Mouse (Mus musculus) small intestine, adult 2 months (tissue): Measurements from ENCODE around the gene Wipf1.

Experiments
- CTCF ChIP-seq: fragments of 200-500 bp; IDR thresholded peaks from 2 replicates; pipeline ENCODE4 v1.5.1; 2012; ENCODE audit warnings: low read depth, mild to moderate bottlenecking, control low read depth, inconsistent platforms, low read length, moderate library complexity, mixed read lengths; ENCODE audit not compliant: insufficient replicate concordance, insufficient read length; ENCODE audit errors: extremely low read depth
- POLR2A ChIP-seq: fragments of 200-500 bp; IDR thresholded peaks from 2 replicates; pipeline ENCODE4 v1.6.1; 2012; ENCODE audit warnings: low read depth, mild to moderate bottlenecking, control low read depth, inconsistent platforms, low read length, moderate library complexity

GRCm38 (mm10) chr2:73485236-73486119 is 44.1 kb downstream of the Wipf1 start:
- TF ChIP-seq CTCF (no peak), POLR2A (no peak)
